In genomic region chr5:144901791-144902190, GRCm38 (mm10) we compare ENCODE assay signal across 18 mouse cellular contexts.
DNase-seq lines count a peak whose midpoint lies in the region; ATAC-seq and TF ChIP-seq lines count a peak whose summit lies in the region.
"Had no signal": no experiment of that assay in that cellular context is flagged by ENCODE, and none has a peak within 500 bp of the region (broad histone marks: within the 10 kb centered on the region; RNA-seq: fewer than 3 reads in every experiment).

No protein-coding gene starts in this region.

- WGBS in hindbrain, embryonic 12.5 days: 71% methylated on average over 10 of the region's 10 CpGs
- WGBS in hindbrain, embryonic 10.5 days: 63% methylated on average over 10 of the region's 10 CpGs
- WGBS in stomach, postnatal 0 days: 82% methylated on average over 10 of the region's 10 CpGs
- WGBS in midbrain, embryonic 13.5 days: 66% methylated on average over 10 of the region's 10 CpGs

- no peak overlapping the region for H3K4me2 ChIP-seq in hindbrain, embryonic 12.5 days (replicated peaks)
- H3K4me2 ChIP-seq in stomach, postnatal 0 days (replicated peaks; ENCODE audit: low read depth): no peak overlapping the region
- H3K4me2 ChIP-seq in midbrain, embryonic 13.5 days (replicated peaks): no peak overlapping the region
- H3K4me2 ChIP-seq: forebrain, embryonic 15.5 days; heart, embryonic 13.5 days; liver, embryonic 13.5 days; lung, embryonic 14.5 days had no signal

- H3K27ac ChIP-seq in hindbrain, embryonic 12.5 days: 0 out of 2 replicates have a peak overlapping the region, but pooled peaks have one; percentile 7
- no peak overlapping the region for H3K27ac ChIP-seq in hindbrain, embryonic 10.5 days
- H3K27ac ChIP-seq in stomach, postnatal 0 days (replicated peaks): 0 out of 2 replicates have a peak overlapping the region, but pooled peaks have one; percentile 14
- no peak overlapping the region for H3K27ac ChIP-seq in midbrain, embryonic 13.5 days
- H3K27ac ChIP-seq: forebrain, embryonic 15.5 days; heart, embryonic 13.5 days; layer of hippocampus, adult 2 months; liver, embryonic 13.5 days had no signal

- intact Hi-C loops in gastrocnemius, postnatal 14 days (cut with DNase I; ENCODE audit: low total_unique reads): loop anchor here (5.0 kb wide), 1 partner anchor 86 kb away; no protein-coding TSS in a partner anchor

- no peak for TF ChIP-seq EP300 in stomach, postnatal 0 days (optimal IDR thresholded peaks at IDR 0.05)

- H3K9me3 ChIP-seq in hindbrain, embryonic 12.5 days (replicated peaks): no peaks in the 10 kb centered on the region
- no peaks in the 10 kb centered on the region for H3K9me3 ChIP-seq in hindbrain, embryonic 10.5 days
- H3K9me3 ChIP-seq in stomach, postnatal 0 days (ENCODE audit: control insufficient read depth, low read length): no peaks in the 10 kb centered on the region
- no peaks in the 10 kb centered on the region for H3K9me3 ChIP-seq in midbrain, embryonic 13.5 days
- H3K9me3 ChIP-seq: forebrain, embryonic 15.5 days; heart, embryonic 13.5 days; liver, embryonic 13.5 days had no signal

- no peak for DNase-seq in hindbrain, embryonic 10.5 days (ENCODE audit: low spot score)
- DNase-seq in retina, embryonic 14.5 days (ENCODE audit: low spot score): peak; percentile 32
- DNase-seq in retina, postnatal 1 day: no peak
- DNase-seq in gastrocnemius, postnatal 14 days: peak; percentile 56
- no peak for DNase-seq in stomach, postnatal 0 days (ENCODE audit: low spot score)
- no peak for DNase-seq in lung, postnatal 4 days
- DNase-seq: cerebellum, adult 2 months; kidney, adult 2 months; liver, embryonic 13.5 days; lung, embryonic 14.5 days; lung, postnatal 36 days; right cerebral cortex, adult 18-20 months; thymus, postnatal 4 days had no signal

- no peak overlapping the region for H3K9ac ChIP-seq in hindbrain, embryonic 12.5 days
- no peak overlapping the region for H3K9ac ChIP-seq in stomach, postnatal 0 days (ENCODE audit: low read length)
- no peak overlapping the region for H3K9ac ChIP-seq in midbrain, embryonic 13.5 days (replicated peaks)
- H3K9ac ChIP-seq: forebrain, embryonic 15.5 days; heart, embryonic 13.5 days; liver, embryonic 13.5 days; lung, embryonic 14.5 days had no signal

- no peak for ATAC-seq in hindbrain, embryonic 12.5 days (ENCODE audit: low FRiP score)
- ATAC-seq in stomach, postnatal 0 days (ENCODE audit: low FRiP score, low TSS enrichment): no peak
- no peak for ATAC-seq in midbrain, embryonic 13.5 days
- ATAC-seq: forebrain, embryonic 15.5 days had no signal

- TF ChIP-seq CTCF in stomach, postnatal 0 days (IDR thresholded peaks at IDR 0.05; ENCODE audit: low read depth): no peak

- no peak overlapping the region for H3K4me3 ChIP-seq in hindbrain, embryonic 12.5 days
- no peak overlapping the region for H3K4me3 ChIP-seq in hindbrain, embryonic 10.5 days
- H3K4me3 ChIP-seq in stomach, postnatal 0 days (ENCODE audit: low read depth, low read length): no peak overlapping the region
- no peak overlapping the region for H3K4me3 ChIP-seq in midbrain, embryonic 13.5 days (replicated peaks)
- H3K4me3 ChIP-seq: forebrain, embryonic 15.5 days; heart, embryonic 13.5 days; layer of hippocampus, adult 2 months; liver, embryonic 13.5 days had no signal

- no peaks in the 10 kb centered on the region for H3K27me3 ChIP-seq in hindbrain, embryonic 12.5 days
- no peaks in the 10 kb centered on the region for H3K27me3 ChIP-seq in hindbrain, embryonic 10.5 days (ENCODE audit: insufficient read depth, poor library complexity, severe bottlenecking)
- H3K27me3 ChIP-seq in stomach, postnatal 0 days (ENCODE audit: control insufficient read depth, insufficient read depth, low read length): no peaks in the 10 kb centered on the region
- H3K27me3 ChIP-seq in midbrain, embryonic 13.5 days: no peaks in the 10 kb centered on the region
- H3K27me3 ChIP-seq: forebrain, embryonic 15.5 days; heart, embryonic 13.5 days; liver, embryonic 13.5 days had no signal

- H3K36me3 ChIP-seq in hindbrain, embryonic 12.5 days: peaks cover 22% of the 10 kb centered on the region
- peaks cover 30% of the 10 kb centered on the region for H3K36me3 ChIP-seq in hindbrain, embryonic 10.5 days
- peaks cover 5% of the 10 kb centered on the region; the same call in 1 of the 2 replicates for H3K36me3 ChIP-seq in stomach, postnatal 0 days (ENCODE audit: control insufficient read depth, insufficient read depth, low read length)
- peaks cover 35% of the 10 kb centered on the region for H3K36me3 ChIP-seq in midbrain, embryonic 13.5 days

- H3K4me1 ChIP-seq in hindbrain, embryonic 12.5 days: peaks cover 32% of the 10 kb centered on the region
- peaks cover 47% of the 10 kb centered on the region for H3K4me1 ChIP-seq in hindbrain, embryonic 10.5 days (replicated peaks)
- H3K4me1 ChIP-seq in stomach, postnatal 0 days (replicated peaks; ENCODE audit: control insufficient read depth, insufficient read depth): no peaks in the 10 kb centered on the region
- H3K4me1 ChIP-seq in midbrain, embryonic 13.5 days (replicated peaks): peaks cover 28% of the 10 kb centered on the region
- H3K4me1 ChIP-seq: forebrain, embryonic 15.5 days had no signal

Comparison
In these comparisons a context has a peak if more than half of its experiments do, and no peak if none do; other contexts are left out.
1. H3K27ac ChIP-seq: peak in hindbrain, embryonic 12.5 days (single experiment) and stomach, postnatal 0 days (single experiment); none in hindbrain, embryonic 10.5 days (single experiment) and midbrain, embryonic 13.5 days (single experiment).
2. DNase-seq: peak in retina, embryonic 14.5 days (single experiment) and gastrocnemius, postnatal 14 days (single experiment); none in hindbrain, embryonic 10.5 days (single experiment), retina, postnatal 1 day (single experiment), stomach, postnatal 0 days (single experiment) and lung, postnatal 4 days (0 of 2).